ENCODE assay signal across 8 mouse cellular contexts in genomic region chr19:10502571-10502970, GRCm38 (mm10). TPM values are rescaled to one million over a fixed set of nuclear protein-coding genes. Genes with fewer than 3 reads are reported as not detected.
DNase-seq lines count a peak whose midpoint lies in the region; ATAC-seq and TF ChIP-seq lines count a peak whose summit lies in the region.

No protein-coding gene starts in this region.

- H3K4me3 ChIP-seq in bone marrow macrophage, adult 2 months (ENCODE audit: insufficient read depth, low read length) = no peak overlapping the region
- H3K4me3 ChIP-seq in forebrain, embryonic 14.5 days (ENCODE audit: low read depth, low read length) = no peak overlapping the region
- no peak overlapping the region for H3K4me3 ChIP-seq in limb, embryonic 13.5 days
- H3K4me3 ChIP-seq in midbrain, postnatal 0 days (ENCODE audit: low read depth, low read length) = no peak overlapping the region

- H3K9ac ChIP-seq in forebrain, embryonic 14.5 days (ENCODE audit: low read length) = no peak overlapping the region
- H3K9ac ChIP-seq in limb, embryonic 13.5 days = no peak overlapping the region
- no peak overlapping the region for H3K9ac ChIP-seq in midbrain, postnatal 0 days (replicated peaks; ENCODE audit: low read length, poor library complexity, severe bottlenecking)

- DNase-seq in cerebellum, adult 11 months = peak; percentile 25
- DNase-seq in cerebellum, adult 11-12 months = no peak
- peak; percentile 69 for DNase-seq in 3T3-L1 (ENCODE audit: low read depth, low spot score)
- peak; percentile 71 for DNase-seq in forebrain, embryonic 14.5 days (ENCODE audit: low spot score)
- peak; percentile 63 for DNase-seq in midbrain, postnatal 0 days (ENCODE audit: low spot score)
- peak; percentile 49 for DNase-seq in thymus, postnatal 25 days

- no peaks in the 10 kb centered on the region for H3K27me3 ChIP-seq in forebrain, embryonic 14.5 days (replicated peaks; ENCODE audit: control insufficient read depth, insufficient read depth, low read length)
- H3K27me3 ChIP-seq in limb, embryonic 13.5 days = no peaks in the 10 kb centered on the region
- no peaks in the 10 kb centered on the region for H3K27me3 ChIP-seq in midbrain, postnatal 0 days (ENCODE audit: insufficient read depth, low read length)

- H3K4me1 ChIP-seq in bone marrow macrophage, adult 2 months (ENCODE audit: control insufficient read depth, insufficient read depth, low read length) = peaks cover 22% of the 10 kb centered on the region
- no peaks in the 10 kb centered on the region for H3K4me1 ChIP-seq in forebrain, embryonic 14.5 days (ENCODE audit: control insufficient read depth, insufficient read depth, low read length)
- H3K4me1 ChIP-seq in limb, embryonic 13.5 days = no peaks in the 10 kb centered on the region
- no peaks in the 10 kb centered on the region for H3K4me1 ChIP-seq in midbrain, postnatal 0 days (ENCODE audit: insufficient read depth, low read length)

- peak; percentile 97 for TF ChIP-seq CTCF in bone marrow macrophage, adult 2 months (IDR thresholded peaks at IDR 0.05; ENCODE audit: low read depth, low read length)
- TF ChIP-seq CTCF in midbrain, postnatal 0 days (IDR thresholded peaks at IDR 0.05) = peak; percentile 94

- ATAC-seq in forebrain, embryonic 14.5 days = peak; percentile 77
- ATAC-seq in limb, embryonic 13.5 days (ENCODE audit: low FRiP score, low read depth) = peak; percentile 59; the same call in 1 of the 2 replicates
- ATAC-seq in midbrain, postnatal 0 days (ENCODE audit: low FRiP score) = peak; percentile 83

- TF ChIP-seq POLR2A in bone marrow macrophage, adult 2 months (IDR thresholded peaks at IDR 0.05; ENCODE audit: borderline replicate concordance, low read depth, low read length) = no peak

- H3K4me2 ChIP-seq in forebrain, embryonic 14.5 days (ENCODE audit: low read length) = no peak overlapping the region
- no peak overlapping the region for H3K4me2 ChIP-seq in limb, embryonic 13.5 days (replicated peaks)
- H3K4me2 ChIP-seq in midbrain, postnatal 0 days (ENCODE audit: low read depth, low read length, poor library complexity, severe bottlenecking) = no peak overlapping the region

- H3K27ac ChIP-seq in bone marrow macrophage, adult 2 months (ENCODE audit: insufficient read depth, low read depth, low read length) = no peak overlapping the region
- H3K27ac ChIP-seq in forebrain, embryonic 14.5 days (ENCODE audit: low read depth, low read length) = no peak overlapping the region
- H3K27ac ChIP-seq in limb, embryonic 13.5 days = no peak overlapping the region
- no peak overlapping the region for H3K27ac ChIP-seq in midbrain, postnatal 0 days (ENCODE audit: low read depth, low read length)

- peaks cover 58% of the 10 kb centered on the region for H3K36me3 ChIP-seq in forebrain, embryonic 14.5 days (ENCODE audit: control insufficient read depth, insufficient read depth, low read length)
- peaks cover 75% of the 10 kb centered on the region for H3K36me3 ChIP-seq in limb, embryonic 13.5 days
- peaks cover 18% of the 10 kb centered on the region for H3K36me3 ChIP-seq in midbrain, postnatal 0 days (ENCODE audit: insufficient read depth, low read length)

- H3K9me3 ChIP-seq in forebrain, embryonic 14.5 days (replicated peaks; ENCODE audit: control insufficient read depth, low read length) = no peaks in the 10 kb centered on the region
- no peaks in the 10 kb centered on the region for H3K9me3 ChIP-seq in limb, embryonic 13.5 days
- no peaks in the 10 kb centered on the region for H3K9me3 ChIP-seq in midbrain, postnatal 0 days (ENCODE audit: low read length)

- WGBS in forebrain, embryonic 14.5 days = 4% methylated on average over 4 of the region's 4 CpGs
- WGBS in limb, embryonic 13.5 days = 20% methylated on average over 4 of the region's 4 CpGs
- 3% methylated on average over 4 of the region's 4 CpGs for WGBS in midbrain, postnatal 0 days

RNA-seq across cellular contexts. Expression of gene Ppp1r32, which starts 19.8 kb away (rescaled TPM):
- 0.54 TPM in 1 of 2 replicates, not detected in the other for polyA plus RNA-seq in bone marrow macrophage, adult 2 months (2012; ENCODE audit: insufficient read depth, insufficient read length, missing spikeins)
- 2.5 and 2.6 TPM in 2 replicates for polyA plus RNA-seq in forebrain, embryonic 14.5 days (2014; fragmentation: Nextera tagmentation; extraction: Ambion mirVana)
- not detected in 2 replicates for polyA plus RNA-seq in limb, embryonic 13.5 days (2015; fragmentation: Nextera tagmentation; extraction: Ambion mirVana)
- 4.9 and 7.8 TPM in 2 replicates for total RNA-seq in midbrain, postnatal 0 days (2014; rRNA removed)
- polyA plus RNA-seq in midbrain, postnatal 0 days (2015; fragmentation: Nextera tagmentation; extraction: Ambion mirVana) = 5.0 and 5.3 TPM in 2 replicates

RNA-seq across cellular contexts. Expression of gene Cpsf7, which starts 22.5 kb away (rescaled TPM):
- 62.0 and 62.8 TPM in 2 replicates for polyA plus RNA-seq in bone marrow macrophage, adult 2 months (2012; ENCODE audit: insufficient read depth, insufficient read length, missing spikeins)
- 53.9 and 61.1 TPM in 2 replicates for polyA plus RNA-seq in forebrain, embryonic 14.5 days (2014; fragmentation: Nextera tagmentation; extraction: Ambion mirVana)
- polyA plus RNA-seq in limb, embryonic 13.5 days (2015; fragmentation: Nextera tagmentation; extraction: Ambion mirVana) = 48.5 and 51.4 TPM in 2 replicates
- 55.7 and 62.3 TPM in 2 replicates for total RNA-seq in midbrain, postnatal 0 days (2014; rRNA removed)
- polyA plus RNA-seq in midbrain, postnatal 0 days (2015; fragmentation: Nextera tagmentation; extraction: Ambion mirVana) = 36.7 and 40.6 TPM in 2 replicates

RNA-seq across cellular contexts. Expression of gene Sdhaf2, which starts 23.4 kb away (rescaled TPM):
- polyA plus RNA-seq in bone marrow macrophage, adult 2 months (2012; ENCODE audit: insufficient read depth, insufficient read length, missing spikeins) = 47.0 and 51.9 TPM in 2 replicates
- polyA plus RNA-seq in forebrain, embryonic 14.5 days (2014; fragmentation: Nextera tagmentation; extraction: Ambion mirVana) = 69.2 and 70.4 TPM in 2 replicates
- 60.4 and 66.2 TPM in 2 replicates for polyA plus RNA-seq in limb, embryonic 13.5 days (2015; fragmentation: Nextera tagmentation; extraction: Ambion mirVana)
- 51.5 and 54.4 TPM in 2 replicates for total RNA-seq in midbrain, postnatal 0 days (2014; rRNA removed)
- 56.1 and 64.3 TPM in 2 replicates for polyA plus RNA-seq in midbrain, postnatal 0 days (2015; fragmentation: Nextera tagmentation; extraction: Ambion mirVana)

RNA-seq across cellular contexts. Expression of gene Lrrc10b, which starts 45.3 kb away (rescaled TPM):
- polyA plus RNA-seq in bone marrow macrophage, adult 2 months (2012; ENCODE audit: insufficient read depth, insufficient read length, missing spikeins) = not detected in 2 replicates
- polyA plus RNA-seq in forebrain, embryonic 14.5 days (2014; fragmentation: Nextera tagmentation; extraction: Ambion mirVana) = 0.49 and 0.76 TPM in 2 replicates
- polyA plus RNA-seq in limb, embryonic 13.5 days (2015; fragmentation: Nextera tagmentation; extraction: Ambion mirVana) = 0.25 and 0.37 TPM in 2 replicates
- total RNA-seq in midbrain, postnatal 0 days (2014; rRNA removed) = 6.2 and 8.7 TPM in 2 replicates
- 2.2 and 2.3 TPM in 2 replicates for polyA plus RNA-seq in midbrain, postnatal 0 days (2015; fragmentation: Nextera tagmentation; extraction: Ambion mirVana)

RNA-seq across cellular contexts. Expression of gene Tmem216, which starts 53.5 kb away (rescaled TPM):
- 6.6 and 7.8 TPM in 2 replicates for polyA plus RNA-seq in bone marrow macrophage, adult 2 months (2012; ENCODE audit: insufficient read depth, insufficient read length, missing spikeins)
- polyA plus RNA-seq in forebrain, embryonic 14.5 days (2014; fragmentation: Nextera tagmentation; extraction: Ambion mirVana) = 54.5 and 70.1 TPM in 2 replicates
- polyA plus RNA-seq in limb, embryonic 13.5 days (2015; fragmentation: Nextera tagmentation; extraction: Ambion mirVana) = 57.2 and 62.8 TPM in 2 replicates
- 23.1 and 33.8 TPM in 2 replicates for total RNA-seq in midbrain, postnatal 0 days (2014; rRNA removed)
- polyA plus RNA-seq in midbrain, postnatal 0 days (2015; fragmentation: Nextera tagmentation; extraction: Ambion mirVana) = 41.5 and 47.0 TPM in 2 replicates
